Mouse (Mus musculus): Measurements from ENCODE around the gene Ppfia1.

The Ppfia1 gene

GRCm38 (mm10) chr7:144427460-144427859, 126.1 kb downstream of the Ppfia1 start:
- DNase-seq (ENCODE audit: low spot score in 2 of 2): no peak

Measured in spleen, postnatal 10 days (tissue).